Mouse (Mus musculus) intestine, postnatal 0 days (tissue): ENCODE data around the gene Nadsyn1. TPM values are rescaled to one million over a fixed set of nuclear protein-coding genes. Genes with fewer than 3 reads are reported as not detected.

Source experiments
- ATAC-seq: fragments of 200-750 bp; cut with Nextera tagmentation; 2 replicates; pipeline ENCODE4 v1.8.0; 2017; ENCODE audit warnings: mild to moderate bottlenecking, moderate TSS enrichment, moderate library complexity
- H3K27ac ChIP-seq: fragments of 300-500 bp; sonication (generic); 2 replicates; pipeline ENCODE4 v1.5.1; 2014; ENCODE audit warnings: mild to moderate bottlenecking, low read depth, low read length, moderate library complexity
- H3K27me3 ChIP-seq: fragments of 300-500 bp; sonication (generic); replicated peaks from 2 replicates; pipeline ENCODE4 v1.6.1; 2014; ENCODE audit warnings: low read length, mixed read lengths; ENCODE audit not compliant: control insufficient read depth, insufficient read depth
- H3K36me3 ChIP-seq: fragments of 300-500 bp; sonication (generic); 2 replicates; pipeline ENCODE4 v1.6.1; 2014; ENCODE audit warnings: mild to moderate bottlenecking, moderate library complexity; ENCODE audit not compliant: control insufficient read depth, insufficient read depth
- H3K4me1 ChIP-seq: fragments of 300-500 bp; sonication (generic); replicated peaks from 2 replicates; pipeline ENCODE4 v1.6.1; 2014; ENCODE audit warnings: antibody characterized with exemption, low read length, mixed read lengths; ENCODE audit not compliant: control insufficient read depth, insufficient read depth
- H3K4me2 ChIP-seq: fragments of 300-500 bp; sonication (generic); replicated peaks from 2 replicates; pipeline ENCODE4 v1.6.1; 2014; ENCODE audit warnings: low read depth, mild to moderate bottlenecking, moderate library complexity
- H3K4me3 ChIP-seq: fragments of 300-500 bp; sonication (generic); 2 replicates; pipeline ENCODE4 v1.5.1; 2014; ENCODE audit warnings: low read depth, low read length
- H3K9ac ChIP-seq: fragments of 300-500 bp; sonication (generic); 2 replicates; pipeline ENCODE4 v1.6.1; 2014; ENCODE audit warnings: mild to moderate bottlenecking, low read depth, low read length
- H3K9me3 ChIP-seq: fragments of 300-500 bp; sonication (generic); 2 replicates; pipeline ENCODE4 v1.6.1; 2016; ENCODE audit warnings: mixed run types; ENCODE audit not compliant: control insufficient read depth
- CTCF ChIP-seq: sonication (generic); IDR thresholded peaks from 2 replicates; pipeline ENCODE4 v1.5.1; 2016; ENCODE audit warnings: low read depth, mild to moderate bottlenecking, control low read depth, antibody characterized with exemption, moderate library complexity
- WGBS: fragments of 180-500 bp; shearing (Covaris S2); extraction: QIAGEN DNeasy Blood & Tissue Kit; methylation state at CpG from one replicate; pipeline ENCODE4 v1.1.7; 2014; 5-methylcytosine and 5-hydroxymethylcytosine counted together
- polyA plus RNA-seq: library from polyadenylated mRNA; unstranded; fragments of >200 nt; fragmentation: Nextera tagmentation; extraction: Ambion mirVana; gene quantifications from 2 replicates; pipeline ENCODE4 v1.2.1, GENCODE M21; 2015

The Nadsyn1 gene
- polyA plus RNA-seq, 1 experiment from 2014 or later: 24.8 TPM

DNA sequence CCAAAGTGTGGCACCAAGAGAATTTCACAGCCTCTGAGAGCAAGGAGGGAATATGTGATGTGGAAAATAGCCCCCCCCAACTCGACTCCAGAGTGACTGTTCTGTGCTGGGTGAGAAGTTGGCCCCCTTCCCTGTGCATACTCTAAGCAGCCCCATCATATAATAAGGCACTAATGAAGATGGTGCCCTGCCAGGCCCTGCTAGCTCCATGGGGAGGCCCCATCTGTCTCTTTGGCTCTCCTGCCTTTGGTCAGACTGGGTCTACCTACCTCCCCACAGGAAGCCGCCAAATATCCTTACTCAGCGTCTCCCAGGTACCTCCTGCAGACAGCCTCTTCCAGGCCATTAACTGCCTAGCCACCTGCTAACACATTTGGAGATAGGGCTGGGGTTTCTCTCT lies 63.7 kb downstream of the Nadsyn1 start:
- no peak overlapping the region for H3K27ac ChIP-seq
- ATAC-seq: no peak
- H3K4me2 ChIP-seq: no peak overlapping the region
- TF ChIP-seq CTCF: no peak
- 76% methylated on average over 3 of the region's 3 CpGs for WGBS
- H3K27me3 ChIP-seq: peaks cover 15% of the 10 kb centered on the region; the same call in 1 of the 2 replicates
- H3K9ac ChIP-seq: no peak overlapping the region
- H3K9me3 ChIP-seq: no peaks in the 10 kb centered on the region
- peaks cover 4% of the 10 kb centered on the region; the same call in 1 of the 2 replicates for H3K4me1 ChIP-seq
- no peaks in the 10 kb centered on the region for H3K36me3 ChIP-seq
- H3K4me3 ChIP-seq: no peak overlapping the region

DNA sequence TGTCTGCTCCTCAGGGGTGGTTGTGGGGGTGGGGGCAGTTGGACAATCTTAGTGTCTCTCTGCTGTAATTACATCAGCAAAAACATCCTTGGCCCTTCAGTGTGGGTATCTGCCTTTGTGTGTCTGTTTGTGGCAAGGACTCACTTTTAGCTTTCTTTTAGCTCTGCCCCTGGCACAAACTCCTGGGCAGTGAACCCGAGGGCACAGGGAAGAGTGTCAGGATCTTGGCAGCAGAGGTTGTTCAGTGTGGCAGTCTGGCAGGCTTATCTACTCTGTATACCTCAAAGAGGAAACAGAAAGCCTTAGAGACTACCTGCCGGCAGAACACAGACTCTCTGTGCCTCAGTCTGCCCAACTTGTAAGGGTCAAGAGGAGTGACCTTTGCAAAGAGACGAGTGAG lies 65.0 kb downstream of the Nadsyn1 start:
- H3K4me2 ChIP-seq: no peak overlapping the region
- 70% methylated on average over 3 of the region's 3 CpGs for WGBS
- no peak overlapping the region for H3K4me3 ChIP-seq
- H3K9ac ChIP-seq: no peak overlapping the region
- no peak for ATAC-seq
- no peak overlapping the region for H3K27ac ChIP-seq
- H3K9me3 ChIP-seq: no peaks in the 10 kb centered on the region
- H3K27me3 ChIP-seq: peaks cover 15% of the 10 kb centered on the region; the same call in 1 of the 2 replicates
- H3K36me3 ChIP-seq: no peaks in the 10 kb centered on the region
- TF ChIP-seq CTCF: no peak
- H3K4me1 ChIP-seq: peaks cover 4% of the 10 kb centered on the region; the same call in 1 of the 2 replicates

DNA sequence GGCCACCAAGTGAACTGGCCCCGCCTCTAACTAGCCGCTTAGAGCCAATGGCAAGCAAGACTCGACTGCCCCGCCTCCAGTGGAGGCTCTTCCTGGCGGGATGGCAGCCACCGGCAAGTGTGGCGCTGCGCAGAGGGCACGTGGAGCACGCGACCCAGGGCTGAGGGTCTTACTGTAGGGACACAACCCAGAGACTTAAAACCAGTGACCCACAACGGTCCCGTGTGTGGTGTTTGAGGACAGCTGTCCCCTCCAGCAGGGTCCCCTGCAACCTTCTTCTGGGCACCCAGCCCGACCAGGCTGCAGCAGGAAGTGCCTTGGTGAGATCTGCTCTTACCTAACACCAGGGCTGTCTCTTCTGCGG lies 65.6 kb downstream of the Nadsyn1 start:
- peak; percentile 23; the same call in 1 of the 2 replicates for TF ChIP-seq CTCF
- Histone ChIP-seq H3K4me3 (peak overlapping the region; percentile 27), H3K4me1 (peaks cover 4% of the 10 kb centered on the region; the same call in 1 of the 2 replicates), H3K36me3 (no peaks in the 10 kb centered on the region), H3K9ac (no peak overlapping the region), H3K27ac (no peak overlapping the region), H3K4me2 (peak overlapping the region; percentile 75), H3K9me3 (no peaks in the 10 kb centered on the region), H3K27me3 (peaks cover 15% of the 10 kb centered on the region; the same call in 1 of the 2 replicates)
- under 1% methylated on average over 15 of the region's 15 CpGs for WGBS
- peak; percentile 70 for ATAC-seq

DNA sequence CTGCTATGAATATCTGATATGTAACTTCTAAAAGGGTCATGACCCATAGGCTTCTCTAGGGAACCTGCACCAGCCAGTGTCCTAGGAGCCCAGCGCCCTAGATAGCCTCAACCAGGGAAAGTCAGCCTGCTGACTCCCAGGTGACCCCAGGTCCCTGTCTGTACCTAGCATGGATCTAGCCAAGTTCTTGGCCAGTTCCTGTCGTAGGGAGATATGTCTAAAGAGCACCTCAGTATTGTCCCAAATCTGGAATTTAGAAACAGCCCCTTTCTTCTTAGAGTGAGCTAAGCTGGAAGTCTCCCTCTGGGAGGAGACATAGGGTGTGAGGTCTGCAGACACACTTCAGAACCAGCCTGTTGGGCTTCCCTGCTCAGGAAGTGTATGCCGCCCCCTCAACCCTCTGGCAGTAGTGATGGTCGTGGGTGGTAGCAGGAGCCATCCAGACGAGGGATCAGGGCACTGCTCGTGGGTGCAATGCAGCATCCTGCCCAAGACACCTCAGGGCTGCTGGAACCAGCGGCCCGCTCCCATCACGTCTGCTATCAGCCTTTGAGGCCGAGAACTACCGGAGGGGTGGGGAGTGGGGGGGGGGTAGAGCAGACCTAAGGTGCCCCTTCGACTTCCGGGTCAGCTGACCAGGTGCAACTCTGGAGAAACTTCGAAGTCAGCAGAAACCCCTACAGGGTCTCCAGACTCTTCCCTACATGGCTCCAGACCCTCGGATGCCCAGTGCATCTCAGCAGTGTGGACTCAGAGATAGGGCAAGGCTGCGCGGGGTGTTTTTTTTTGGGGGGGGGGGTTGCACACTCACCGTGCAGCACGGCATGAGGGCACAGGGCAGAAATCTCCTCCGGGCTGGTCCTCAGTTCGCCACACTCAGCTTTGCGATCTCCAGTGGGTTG lies 66.3 kb downstream of the Nadsyn1 start, which contains the start of gene Osbpl5:
Osbpl5 (minus strand) TSS at position 861 of the 902 bp plus-strand sequence.
- H3K4me2 ChIP-seq: peak within 1 kb of the TSS; percentile 75
- H3K9me3 ChIP-seq: no peaks in the 10 kb centered on the region
- WGBS: 25% methylated on average over 22 of the region's 22 CpGs
- H3K36me3 ChIP-seq: no peaks in the 10 kb centered on the region
- no peak within 1 kb of the TSS for H3K27ac ChIP-seq
- TF ChIP-seq CTCF: no peak
- H3K27me3 ChIP-seq: peaks cover 15% of the 10 kb centered on the region; the same call in 1 of the 2 replicates
- H3K4me1 ChIP-seq: peaks cover 4% of the 10 kb centered on the region; the same call in 1 of the 2 replicates
- H3K9ac ChIP-seq: no peak within 1 kb of the TSS
- peak; percentile 2; the same call in 1 of the 2 replicates for ATAC-seq
- H3K4me3 ChIP-seq: peak within 1 kb of the TSS; percentile 27

DNA sequence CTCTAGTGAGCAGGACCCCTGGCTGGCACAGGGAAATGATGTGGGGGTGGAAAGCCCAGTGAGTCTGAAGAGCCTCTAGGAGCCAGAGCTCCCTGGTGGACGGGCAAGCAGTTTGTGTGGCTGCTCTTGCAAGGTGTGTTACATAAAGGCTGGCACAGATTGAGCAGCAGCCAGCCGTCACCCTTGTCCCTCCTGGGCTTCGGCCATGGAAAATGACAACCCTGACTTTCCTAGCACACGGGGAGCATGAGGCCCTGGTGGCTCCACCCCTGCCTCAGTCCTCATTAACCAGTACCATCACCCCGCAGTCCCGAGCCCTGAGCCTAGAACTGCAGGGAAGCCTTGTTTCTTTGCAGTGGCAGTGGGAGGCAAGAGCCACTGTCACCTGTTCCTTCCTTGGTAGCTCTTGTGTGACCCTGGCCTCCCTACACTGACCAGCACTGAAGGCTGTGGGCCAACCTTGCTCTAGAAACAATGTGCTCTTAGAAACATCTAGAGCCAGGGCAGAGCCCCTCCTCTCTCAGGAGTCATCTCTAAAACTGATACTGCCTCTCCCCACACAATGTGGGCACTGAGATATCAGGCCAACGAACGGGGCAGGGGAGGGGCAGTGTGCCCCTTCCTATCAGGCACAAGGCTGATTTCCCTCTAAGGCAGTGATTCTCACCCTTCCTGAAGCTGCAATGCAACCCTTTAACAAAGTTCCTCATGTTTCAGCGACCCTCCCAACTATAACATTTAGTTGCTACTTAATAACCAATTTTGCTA lies 67.1 kb downstream of the Nadsyn1 start:
- ATAC-seq: no peak
- 72% methylated on average over 9 of the region's 9 CpGs for WGBS
- Histone ChIP-seq H3K9ac (no peak overlapping the region), H3K27ac (no peak overlapping the region), H3K27me3 (peaks cover 15% of the 10 kb centered on the region; the same call in 1 of the 2 replicates), H3K4me2 (no peak overlapping the region), H3K4me1 (peaks cover 4% of the 10 kb centered on the region; the same call in 1 of the 2 replicates), H3K9me3 (no peaks in the 10 kb centered on the region), H3K36me3 (no peaks in the 10 kb centered on the region), H3K4me3 (no peak overlapping the region)
- TF ChIP-seq CTCF: no peak
